Mouse (Mus musculus): ENCODE results near the gene Deaf1.

- TF ChIP-seq CTCF (IDR thresholded peaks at IDR 0.05; ENCODE audit: control insufficient read depth, insufficient read depth, low read length) (no peak), POLR2A (IDR thresholded peaks at IDR 0.05; ENCODE audit: borderline replicate concordance, control insufficient read depth, low read depth, low read length) (no peak)
Observed at GRCm38 (mm10) chr7:141315076-141315475, 12.4 kb downstream of the Deaf1 start.

All from bone marrow, adult 2 months (tissue).